Mouse (Mus musculus): ENCODE data around the gene Pde5a. TPM values are rescaled to one million over a fixed set of nuclear protein-coding genes. Genes with fewer than 3 reads are reported as not detected.

Pde5a gene
- total RNA-seq (2022), result 10 to 100 TPM; 14.3 to 20.3 (median 16.5) TPM

DNA sequence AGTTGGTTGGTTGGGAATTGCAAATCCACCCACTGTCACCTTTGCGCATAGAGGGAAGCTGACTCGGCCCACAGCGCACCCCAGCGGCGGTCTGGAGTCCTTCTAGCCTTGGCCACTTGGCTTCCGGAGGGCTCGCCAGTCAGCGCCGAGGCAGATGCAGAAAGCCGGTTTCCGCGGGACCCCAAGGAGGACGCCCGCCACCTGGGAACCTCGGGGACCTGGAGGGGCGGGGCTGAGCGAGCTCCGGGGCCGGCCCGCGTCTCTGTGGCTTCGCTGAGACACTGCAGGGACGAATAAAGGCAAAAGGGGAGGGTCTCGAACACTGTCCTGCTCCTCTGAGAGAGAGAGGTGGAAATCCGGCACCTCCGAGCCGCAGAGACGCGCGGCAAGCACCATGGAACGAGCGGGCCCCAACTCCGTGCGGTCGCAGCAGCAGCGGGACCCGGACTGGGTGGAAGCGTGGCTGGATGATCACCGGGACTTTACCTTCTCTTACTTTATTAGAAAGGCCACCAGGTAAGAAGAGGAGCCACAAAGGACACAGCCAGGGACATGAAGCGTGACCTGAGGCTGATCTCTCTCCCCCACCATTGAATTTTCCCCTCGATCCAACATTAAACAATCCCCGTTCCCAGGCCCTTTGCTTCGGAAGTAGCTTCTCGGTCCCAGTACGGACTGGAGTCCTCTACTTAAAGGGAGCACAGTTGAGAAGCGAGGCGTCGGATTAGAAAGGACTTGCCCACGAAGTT lies at the start of gene Pde5a:
Gene Pde5a (plus strand): TSS at position 96 of the 749 bp plus-strand sequence.
- peak; percentile 12 to 22 for DNase-seq (ENCODE audit: low spot score in 2 of 2)

DNA sequence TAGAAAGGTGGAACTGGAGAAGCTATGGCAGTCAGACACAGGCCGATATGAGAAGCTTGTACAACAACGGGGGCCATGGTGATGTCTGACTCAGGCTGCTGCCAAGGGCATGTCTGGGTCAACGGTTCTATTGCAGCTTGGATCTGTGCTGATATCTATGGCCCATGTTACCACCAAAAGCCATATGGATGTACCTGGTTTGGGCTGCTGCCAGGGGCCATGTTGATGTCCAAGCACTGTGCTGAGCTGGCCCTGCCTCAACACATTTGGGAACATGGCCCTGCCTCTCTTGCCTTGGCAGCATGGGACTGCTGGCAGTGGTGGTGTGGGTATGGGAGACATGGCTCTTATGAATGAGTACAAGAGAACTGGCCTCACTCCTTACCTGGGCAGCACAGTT lies 47.9 kb upstream of the Pde5a start:
- no peak for DNase-seq (ENCODE audit: low spot score in 2 of 2)

DNA sequence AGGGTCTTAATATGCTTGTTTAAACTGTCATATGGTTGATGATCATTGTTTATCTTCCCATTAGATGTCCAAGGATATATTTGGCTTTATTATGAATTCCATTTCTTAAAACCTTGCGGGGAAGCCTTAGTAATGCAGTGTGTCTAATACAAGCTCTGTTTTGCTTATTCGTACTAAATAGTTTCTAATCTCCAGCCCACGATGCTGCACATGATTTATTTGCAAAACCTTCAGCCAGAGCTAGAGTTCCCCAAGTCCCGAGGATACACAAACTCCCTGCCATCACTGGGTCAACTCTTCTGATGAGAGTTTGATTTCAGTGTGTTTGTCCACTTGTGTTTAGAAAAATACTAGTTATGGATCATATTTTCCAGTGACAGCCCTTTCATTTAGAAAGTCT lies 46.4 kb upstream of the Pde5a start:
- DNase-seq (ENCODE audit: low spot score in 2 of 2), result no peak

DNA sequence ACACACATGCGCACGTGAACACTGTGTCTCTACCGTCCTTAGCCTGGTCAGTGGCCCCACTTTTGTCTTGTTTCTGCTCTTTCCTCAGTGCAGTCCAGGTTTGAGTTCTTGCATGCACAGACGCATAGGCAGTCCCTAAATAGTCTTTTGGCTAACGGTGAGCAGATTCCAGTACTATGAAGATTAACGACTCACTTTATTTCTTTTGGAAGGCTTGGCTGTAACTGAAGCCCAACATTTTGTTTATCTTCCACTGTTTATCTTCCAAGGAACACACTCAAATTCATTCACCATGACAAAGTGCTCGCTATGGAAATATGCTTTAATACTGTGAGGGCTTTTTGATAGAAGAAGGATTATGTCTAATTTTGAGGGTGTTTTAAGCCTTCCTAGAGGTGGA lies 43.9 kb upstream of the Pde5a start:
- DNase-seq (ENCODE audit: low spot score in 2 of 2), result no peak

DNA sequence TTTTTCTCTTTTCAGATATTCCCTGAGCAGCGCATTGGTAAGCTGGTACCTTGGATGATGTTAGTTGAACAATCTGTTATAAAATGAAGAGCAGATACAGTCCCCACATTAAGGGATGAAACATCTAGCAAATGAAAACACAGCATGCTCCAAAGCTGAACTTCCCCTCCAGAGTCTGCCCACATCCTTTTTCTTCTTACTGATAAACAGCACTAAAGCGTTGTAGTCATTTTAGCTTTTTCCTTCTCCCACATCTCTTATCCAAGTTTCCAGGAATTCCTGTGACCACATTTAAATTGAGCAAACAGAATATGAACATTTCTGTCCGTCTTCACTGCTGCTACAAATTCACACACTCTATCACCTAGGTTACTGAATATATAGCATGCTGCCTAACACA lies 35.7 kb upstream of the Pde5a start:
- no peak for DNase-seq (ENCODE audit: low spot score in 2 of 2)

DNA sequence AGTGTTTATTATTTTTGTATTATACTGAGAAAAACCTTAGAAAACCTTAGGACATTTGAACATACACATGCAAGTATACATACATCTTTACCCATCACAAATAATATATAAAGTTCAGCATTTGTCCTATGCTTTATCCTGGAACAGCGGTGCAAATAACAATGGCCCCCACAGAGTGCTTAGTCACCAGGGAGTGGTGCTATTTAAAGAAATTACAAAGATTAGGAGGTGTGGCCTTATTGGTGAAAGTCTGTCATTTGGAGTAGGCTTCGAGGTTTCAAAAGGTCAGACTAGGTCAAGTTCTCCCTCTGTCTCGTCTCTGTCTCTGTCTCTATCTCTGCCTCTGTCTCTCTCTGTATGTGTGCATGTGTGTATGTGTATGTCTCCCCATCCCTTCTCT lies 32.9 kb upstream of the Pde5a start:
- DNase-seq (ENCODE audit: low spot score in 2 of 2), result no peak

DNA sequence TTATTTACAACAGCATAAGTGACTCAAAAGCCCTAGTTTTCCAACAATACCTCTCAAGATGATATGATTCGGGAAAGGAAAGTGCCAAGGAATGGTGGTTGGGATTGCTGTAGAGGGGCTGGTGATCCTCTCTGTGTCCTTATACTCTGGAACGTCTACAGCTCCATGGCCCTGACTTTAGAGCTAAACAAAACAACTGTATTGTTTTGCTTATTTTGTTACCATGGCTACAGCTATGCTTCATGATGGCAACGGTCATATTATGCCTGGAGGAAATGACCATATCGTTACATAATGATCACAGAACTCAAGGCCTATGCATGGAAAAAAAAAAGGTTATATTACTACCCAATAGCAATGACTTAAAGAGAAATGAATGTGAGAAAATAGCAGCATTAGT lies 32.1 kb upstream of the Pde5a start:
- DNase-seq (ENCODE audit: low spot score in 2 of 2), result no peak

DNA sequence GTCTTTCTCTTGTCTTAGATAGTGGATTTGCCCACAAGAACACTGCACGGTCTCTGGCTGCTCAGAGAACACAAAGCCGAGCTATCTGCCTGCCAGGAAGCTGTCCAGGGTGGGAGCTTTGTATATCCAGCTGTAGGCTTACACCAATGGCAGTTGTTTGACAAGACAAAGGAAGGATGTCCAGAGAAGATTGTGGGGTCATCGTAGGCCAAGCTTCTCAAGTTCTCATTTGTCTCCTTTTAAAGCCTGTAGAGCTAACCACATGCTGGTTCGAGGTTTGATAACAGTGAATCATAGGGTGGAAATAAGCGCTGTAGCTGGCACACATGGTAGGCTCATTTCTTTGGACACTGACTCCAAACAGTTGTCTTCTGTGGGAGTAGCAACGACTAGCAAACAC lies 24.5 kb upstream of the Pde5a start:
- no peak for DNase-seq (ENCODE audit: low spot score in 2 of 2)

DNA sequence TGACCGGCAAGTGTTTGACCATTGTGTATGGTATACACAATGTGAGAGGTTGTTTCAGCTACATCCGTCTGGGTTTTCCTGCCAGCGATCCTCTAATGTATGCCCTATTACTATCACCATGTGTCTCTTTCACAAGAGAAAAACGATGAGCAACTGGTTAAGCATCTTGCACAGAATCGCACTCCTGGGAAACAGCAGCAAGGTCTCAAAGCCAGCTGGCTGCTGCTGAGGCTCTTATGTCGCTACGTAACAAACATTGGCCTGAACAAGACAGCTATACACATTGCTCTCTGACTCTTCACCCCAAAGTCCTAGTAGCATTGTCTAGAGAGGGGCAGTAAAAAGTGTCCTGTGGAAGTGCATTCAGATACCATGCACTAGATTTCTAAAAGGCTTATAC lies 23.5 kb upstream of the Pde5a start:
- no peak for DNase-seq (ENCODE audit: low spot score in 2 of 2)

DNA sequence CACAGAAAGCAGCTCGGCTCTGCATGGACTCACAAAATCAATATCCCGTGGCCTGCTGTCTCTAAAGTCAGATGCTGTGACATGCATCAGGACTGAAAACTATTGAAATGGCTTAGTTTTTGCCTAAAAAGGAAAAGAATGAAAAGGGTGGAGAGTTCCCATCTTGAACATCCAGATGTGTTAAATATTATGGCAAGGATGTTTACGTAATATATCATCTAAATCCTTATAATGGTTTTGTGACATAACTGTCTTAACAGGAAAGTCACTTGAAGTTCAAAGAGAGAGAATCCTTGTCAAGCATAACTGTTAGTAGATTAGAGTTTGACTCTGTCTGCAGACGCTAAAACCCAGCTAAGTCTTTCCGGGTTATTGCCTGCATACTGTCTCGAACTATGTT lies 20.3 kb upstream of the Pde5a start:
- no peak for DNase-seq (ENCODE audit: low spot score in 2 of 2)

DNA sequence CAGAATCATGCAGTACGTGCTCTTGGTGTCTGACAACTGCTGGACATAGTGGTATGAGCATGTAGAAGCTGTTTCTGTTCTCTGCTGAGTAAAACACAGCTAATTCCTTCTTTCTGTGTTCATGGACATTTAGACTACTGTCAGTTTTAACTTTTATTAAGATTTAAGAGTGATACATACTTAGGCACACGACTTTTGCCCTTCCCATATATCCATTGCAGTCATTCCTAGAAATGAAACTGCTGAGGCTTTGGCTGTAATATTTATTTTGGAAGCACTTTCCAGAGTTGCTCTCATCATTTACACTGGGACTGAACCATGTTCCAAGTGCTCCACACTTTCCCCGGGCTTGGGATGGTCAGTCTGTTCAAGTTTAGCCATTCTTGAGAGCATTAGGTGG lies 18.6 kb upstream of the Pde5a start:
- no peak for DNase-seq (ENCODE audit: low spot score in 2 of 2)

DNA sequence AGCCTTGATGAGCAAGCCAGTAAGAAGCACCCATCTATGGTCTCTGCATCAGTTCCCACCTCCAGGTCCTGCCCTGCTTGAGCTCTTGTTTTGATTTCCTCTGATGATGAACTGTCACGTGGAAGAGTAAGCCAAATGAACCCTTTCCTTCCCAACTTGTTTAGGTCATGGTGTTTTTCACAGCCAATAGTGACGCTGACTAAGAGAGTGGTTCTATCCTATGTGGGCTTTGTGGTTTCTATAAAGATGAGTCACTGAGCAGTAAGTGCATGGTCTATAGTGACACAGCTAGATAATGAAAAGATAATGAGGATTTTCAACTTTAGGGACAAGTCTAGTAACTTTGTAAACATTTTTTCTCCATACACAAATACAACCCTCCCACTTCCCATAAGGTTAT lies 10.1 kb upstream of the Pde5a start:
- no peak for DNase-seq (ENCODE audit: low spot score in 2 of 2)

DNA sequence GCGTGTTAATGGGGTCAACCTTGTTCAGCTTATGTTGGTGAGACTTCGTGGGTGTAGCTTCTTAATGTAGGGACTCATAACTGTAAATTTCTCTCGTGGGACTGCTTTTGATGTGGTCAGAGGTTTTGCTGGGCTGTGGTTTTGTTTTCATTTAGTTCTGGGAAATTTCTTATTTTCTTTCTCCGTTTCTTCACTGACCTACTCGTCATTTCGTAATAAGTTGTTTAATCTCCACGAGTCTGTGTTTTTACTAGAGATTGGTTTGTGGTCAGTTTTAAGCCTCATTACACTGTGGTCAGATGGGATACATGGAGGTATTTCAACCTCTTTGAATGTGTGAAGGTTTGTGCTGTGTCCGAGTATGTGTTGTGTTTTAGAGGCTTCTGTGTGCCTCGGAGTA lies 7.2 kb upstream of the Pde5a start:
- no peak for DNase-seq (ENCODE audit: low spot score in 2 of 2)

DNA sequence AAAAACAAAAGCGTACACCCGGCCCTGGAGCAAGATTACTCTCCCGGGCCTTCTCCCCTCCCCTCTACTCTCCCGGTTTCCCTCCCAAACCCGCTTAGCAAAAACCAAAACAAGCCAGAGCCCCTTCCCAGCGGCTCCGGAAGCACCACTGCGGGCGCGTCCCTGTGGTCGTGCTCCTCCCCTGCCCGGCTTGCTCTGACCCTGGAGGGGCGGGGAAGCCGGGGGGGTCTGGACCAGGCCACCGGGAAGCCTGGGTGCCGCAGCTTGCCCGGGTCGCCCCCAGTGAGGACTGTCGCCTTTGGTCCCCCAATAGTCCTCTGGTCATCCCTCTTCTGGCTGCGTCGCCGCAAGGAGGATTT lies 833 bp downstream of the Pde5a start:
- DNase-seq (ENCODE audit: low spot score in 2 of 2), result peak in 1 of 2 experiments; percentile 2

DNA sequence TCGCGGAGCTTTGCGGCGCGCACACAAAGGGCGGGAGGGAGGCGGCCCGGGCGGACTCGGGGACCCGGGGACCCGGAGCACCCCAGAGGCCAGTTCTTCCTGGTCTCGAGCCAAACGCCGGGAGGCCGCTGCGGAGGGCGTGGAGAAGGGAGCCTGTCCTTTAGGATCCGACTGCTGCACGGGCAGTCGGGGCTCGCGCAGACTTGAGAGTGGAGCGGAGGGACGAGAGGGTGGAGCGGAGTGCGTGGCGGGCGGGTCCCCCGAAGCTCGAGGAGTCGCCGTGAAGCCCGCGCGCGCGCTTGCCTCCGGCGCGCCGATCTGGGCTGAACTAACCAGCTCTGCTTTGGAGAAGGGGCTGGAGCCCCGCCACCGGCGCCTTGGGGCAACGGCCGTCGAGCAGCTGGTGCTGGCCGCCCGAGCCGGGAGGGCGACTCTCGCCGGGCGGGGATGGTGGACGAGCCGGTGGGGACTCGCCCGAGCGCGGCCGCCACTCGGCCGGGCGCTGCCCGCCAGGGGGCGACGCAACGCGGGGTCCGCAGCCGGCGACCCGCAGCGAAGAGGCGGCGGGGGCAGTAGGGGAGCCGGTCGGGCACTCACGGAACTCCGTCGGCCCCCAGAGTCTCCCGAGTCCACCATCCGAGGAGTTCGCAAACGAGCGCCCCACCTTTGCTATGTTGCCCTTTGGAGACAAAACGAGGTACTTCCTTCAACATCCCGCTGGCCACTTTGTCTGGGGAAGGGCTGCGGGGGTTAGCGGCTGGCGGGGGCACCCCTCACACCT lies 1.4 kb downstream of the Pde5a start:
- peak; percentile 9 to 12 for DNase-seq (ENCODE audit: low spot score in 2 of 2)

DNA sequence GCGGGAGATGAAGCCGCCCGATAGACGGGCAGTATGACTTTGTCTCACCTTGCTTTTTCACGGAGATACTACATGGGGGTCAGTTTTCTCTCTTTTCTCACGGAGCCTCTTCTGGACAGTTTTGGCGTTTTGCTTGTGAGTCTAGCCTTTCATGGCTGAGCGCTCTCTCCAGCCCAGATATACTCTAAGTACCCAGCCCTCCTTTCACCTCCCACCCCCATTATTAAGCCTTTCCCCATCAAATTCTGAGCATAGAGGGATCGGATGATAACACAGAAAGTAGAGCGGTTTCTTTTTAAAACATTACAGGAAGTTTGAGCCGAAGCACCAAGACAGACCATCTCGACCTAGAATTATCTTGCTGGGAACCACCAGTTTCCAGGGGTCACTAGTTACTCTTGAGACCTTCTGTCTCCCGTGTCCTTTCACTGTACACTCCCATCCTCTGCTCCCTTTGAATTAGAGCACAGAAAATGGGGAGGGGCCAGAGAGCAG lies 2.0 kb downstream of the Pde5a start:
- DNase-seq (ENCODE audit: low spot score in 2 of 2), result no peak

DNA sequence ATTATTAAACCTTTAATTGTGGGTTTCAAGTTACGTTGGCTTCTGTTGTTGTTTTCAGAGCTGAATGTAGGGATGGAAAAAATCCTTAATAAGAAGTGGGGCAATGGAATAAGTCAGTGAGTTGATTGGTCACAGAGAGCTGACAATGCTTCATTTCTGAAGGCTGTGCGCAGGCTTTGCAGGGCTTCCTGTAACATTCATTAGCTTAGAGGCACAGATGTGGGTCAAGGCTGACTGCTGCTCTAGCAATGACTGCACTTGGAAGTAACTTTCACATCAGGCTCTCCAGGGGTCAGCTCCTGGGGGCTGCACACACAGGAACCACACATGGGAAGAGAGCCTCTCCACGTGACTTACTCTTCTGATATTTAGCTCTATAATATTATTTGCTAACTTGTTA lies 5.1 kb downstream of the Pde5a start:
- no peak for DNase-seq (ENCODE audit: low spot score in 2 of 2)

DNA sequence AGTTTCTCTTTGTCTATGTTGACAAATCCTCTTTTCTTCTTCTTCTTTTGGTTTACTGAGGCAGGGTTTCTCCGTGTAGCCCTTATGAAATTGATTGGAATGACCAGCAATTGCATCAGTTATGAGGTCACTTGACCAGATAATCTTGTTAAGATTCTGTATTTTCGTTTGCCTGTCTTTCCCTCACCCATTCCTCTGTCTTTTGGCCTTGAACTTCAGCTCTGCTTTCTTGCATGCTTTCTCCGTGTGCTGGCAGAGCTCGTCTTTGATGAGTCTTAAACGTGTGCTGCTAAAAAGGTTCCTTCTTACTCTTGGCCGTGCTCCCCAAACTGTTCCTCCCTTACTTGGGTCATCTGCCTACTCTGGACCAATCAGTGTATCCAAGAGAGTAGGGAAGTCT lies 5.6 kb downstream of the Pde5a start:
- DNase-seq (ENCODE audit: low spot score in 2 of 2), result no peak

DNA sequence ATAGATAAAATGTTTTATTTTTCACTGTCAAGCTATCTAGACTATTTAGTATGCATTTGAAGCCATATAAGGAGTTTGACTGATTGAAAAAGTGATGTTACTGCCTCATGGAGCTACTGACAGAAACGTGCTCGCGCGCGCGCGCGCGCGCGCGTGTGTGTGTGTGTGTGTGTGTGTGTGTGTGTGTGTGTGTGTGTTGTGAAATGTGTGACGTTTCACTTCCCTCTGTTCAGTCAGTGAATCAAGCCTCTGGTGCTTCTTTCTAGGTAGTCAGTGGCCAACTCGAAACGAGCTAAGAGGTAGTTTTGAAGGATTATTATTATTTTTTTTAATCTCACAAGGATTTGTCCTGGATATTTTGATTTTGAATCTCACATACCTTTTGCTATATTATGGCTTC lies 10.7 kb downstream of the Pde5a start:
- no peak for DNase-seq (ENCODE audit: low spot score in 2 of 2)

DNA sequence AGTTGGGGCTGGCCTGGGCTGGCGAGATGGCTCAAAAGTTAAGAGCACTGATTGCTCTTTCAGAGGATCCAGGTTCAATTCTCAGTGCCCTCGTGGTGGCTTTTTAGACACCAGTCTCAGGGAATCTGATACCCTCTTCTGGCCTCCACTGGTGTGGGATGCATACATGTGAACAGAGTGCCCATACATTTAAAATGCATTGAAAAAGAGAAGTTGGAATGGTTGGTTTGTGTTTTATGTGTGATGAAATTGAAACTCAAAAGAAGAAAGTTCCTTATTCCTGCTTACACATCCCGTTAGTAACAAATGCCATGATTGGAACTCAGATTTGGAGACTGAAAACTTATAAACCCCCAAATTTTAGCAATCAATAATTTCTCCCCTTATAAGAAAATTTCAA lies 15.5 kb downstream of the Pde5a start:
- DNase-seq (ENCODE audit: low spot score in 2 of 2), result no peak

DNA sequence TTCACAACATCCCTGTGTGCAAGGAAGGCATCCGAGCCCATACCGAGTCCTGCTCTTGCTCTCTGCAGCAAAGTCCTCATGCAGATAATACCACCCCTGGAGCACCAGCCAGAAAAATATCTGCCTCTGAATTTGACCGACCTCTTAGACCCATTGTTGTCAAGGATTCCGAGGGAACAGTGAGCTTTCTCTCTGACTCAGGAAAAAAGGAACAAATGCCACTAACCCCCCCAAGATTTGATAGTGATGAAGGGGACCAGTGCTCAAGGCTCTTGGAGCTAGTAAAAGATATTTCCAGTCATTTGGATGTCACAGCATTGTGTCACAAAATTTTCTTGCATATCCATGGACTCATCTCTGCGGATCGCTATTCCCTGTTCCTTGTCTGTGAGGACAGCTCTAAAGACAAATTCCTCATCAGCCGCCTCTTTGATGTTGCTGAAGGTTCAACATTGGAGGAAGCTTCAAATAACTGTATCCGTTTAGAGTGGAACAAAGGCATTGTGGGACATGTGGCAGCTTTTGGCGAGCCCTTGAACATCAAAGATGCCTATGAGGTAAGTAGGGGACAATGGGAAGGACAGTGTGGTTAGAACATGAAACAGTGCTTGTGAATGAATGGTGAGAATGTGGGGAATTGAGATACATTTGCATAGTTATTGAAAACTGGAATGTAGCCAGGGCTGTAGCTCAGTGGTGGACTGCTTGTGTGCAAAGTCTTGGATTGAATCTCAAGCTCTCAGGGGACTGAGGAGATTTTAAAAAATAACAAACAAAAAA lies 19.4 kb downstream of the Pde5a start:
- DNase-seq (ENCODE audit: low spot score in 2 of 2), result no peak

DNA sequence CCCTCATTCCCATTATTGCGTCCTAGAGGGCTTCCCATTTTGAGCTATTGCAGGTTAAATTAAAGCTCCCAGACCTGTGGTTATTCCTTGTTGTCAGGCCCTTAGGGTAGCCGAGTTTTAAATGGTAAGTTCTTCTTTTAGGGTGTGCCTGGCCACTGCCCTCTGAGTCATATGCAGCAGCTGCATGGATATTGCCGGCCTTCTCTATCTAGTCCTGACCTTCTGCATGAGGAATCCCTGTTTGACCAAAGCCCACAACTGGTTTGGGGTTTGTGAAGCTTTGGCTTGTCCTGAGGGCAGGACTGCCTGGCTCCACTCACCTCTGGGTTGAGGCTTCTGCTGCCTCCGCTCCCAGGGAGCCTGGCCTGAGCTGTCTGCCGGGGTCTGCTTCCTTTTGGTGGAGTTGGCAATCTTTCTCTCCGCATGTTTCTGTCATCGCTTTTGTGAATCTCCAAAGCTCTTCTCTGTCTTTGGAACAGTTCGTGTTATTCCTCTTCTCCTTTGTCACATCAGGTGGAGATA lies 34.6 kb downstream of the Pde5a start:
- no peak for DNase-seq (ENCODE audit: low spot score in 2 of 2)

Data from left cerebral cortex, adult 8-10 months (tissue).